Mouse (Mus musculus): Measurements from ENCODE around the gene Pde10a.

The Pde10a gene

DNA sequence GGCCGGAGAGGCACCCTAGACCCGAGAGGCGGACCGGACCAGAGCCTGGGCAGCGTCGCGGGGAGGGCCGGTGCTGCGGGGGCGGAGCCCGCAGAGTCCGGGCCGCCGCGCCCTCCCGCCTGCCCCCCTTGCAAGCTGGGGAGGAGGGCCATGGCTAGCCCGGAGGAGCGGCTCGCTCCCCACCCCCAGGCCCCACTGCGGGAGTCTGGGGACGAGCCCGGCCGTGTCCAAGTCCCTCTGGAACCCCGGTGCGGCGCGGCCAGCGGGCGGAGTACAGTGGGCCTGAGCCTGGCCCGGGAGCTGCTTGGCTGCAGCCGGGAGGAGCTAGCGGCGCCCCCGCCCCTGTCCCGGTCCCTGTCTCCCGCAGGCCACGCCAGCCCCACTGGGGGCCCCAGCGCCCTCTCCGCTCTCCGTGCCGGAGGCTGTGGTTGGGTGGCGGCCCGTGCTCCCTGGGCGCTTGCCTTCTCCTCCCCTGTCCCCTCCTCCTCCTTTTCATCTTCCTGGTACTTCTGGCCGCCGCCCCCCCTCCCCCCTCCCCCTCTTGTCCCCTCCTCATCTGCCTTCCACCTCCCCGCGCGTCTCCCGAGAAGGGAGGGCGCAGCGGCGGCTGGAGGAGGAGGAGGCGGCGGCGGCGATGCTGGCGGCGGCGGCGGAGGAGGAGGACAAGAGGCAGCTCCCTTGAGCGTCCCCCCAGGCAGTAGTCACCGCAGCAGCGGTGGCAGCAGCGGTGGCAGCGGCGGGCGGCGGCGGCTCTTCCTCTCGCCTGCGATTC is 276.1 kb downstream of the Pde10a start:
- DNase-seq (ENCODE audit: low read depth): no peak

DNA sequence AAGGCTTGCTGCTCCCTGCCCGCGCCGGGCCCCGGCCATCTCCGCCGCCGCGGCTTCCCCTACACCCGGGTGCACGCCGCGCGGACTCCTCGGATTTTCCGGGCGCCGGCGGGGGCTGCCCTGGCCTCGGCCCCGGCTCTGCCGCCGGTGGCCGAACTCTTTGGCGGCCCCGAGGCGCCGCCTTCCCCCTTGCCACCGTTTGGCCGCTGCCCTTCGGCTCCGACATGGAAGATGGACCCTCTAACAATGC is 276.6 kb downstream of the Pde10a start:
- no peak for DNase-seq (ENCODE audit: low read depth)

DNA sequence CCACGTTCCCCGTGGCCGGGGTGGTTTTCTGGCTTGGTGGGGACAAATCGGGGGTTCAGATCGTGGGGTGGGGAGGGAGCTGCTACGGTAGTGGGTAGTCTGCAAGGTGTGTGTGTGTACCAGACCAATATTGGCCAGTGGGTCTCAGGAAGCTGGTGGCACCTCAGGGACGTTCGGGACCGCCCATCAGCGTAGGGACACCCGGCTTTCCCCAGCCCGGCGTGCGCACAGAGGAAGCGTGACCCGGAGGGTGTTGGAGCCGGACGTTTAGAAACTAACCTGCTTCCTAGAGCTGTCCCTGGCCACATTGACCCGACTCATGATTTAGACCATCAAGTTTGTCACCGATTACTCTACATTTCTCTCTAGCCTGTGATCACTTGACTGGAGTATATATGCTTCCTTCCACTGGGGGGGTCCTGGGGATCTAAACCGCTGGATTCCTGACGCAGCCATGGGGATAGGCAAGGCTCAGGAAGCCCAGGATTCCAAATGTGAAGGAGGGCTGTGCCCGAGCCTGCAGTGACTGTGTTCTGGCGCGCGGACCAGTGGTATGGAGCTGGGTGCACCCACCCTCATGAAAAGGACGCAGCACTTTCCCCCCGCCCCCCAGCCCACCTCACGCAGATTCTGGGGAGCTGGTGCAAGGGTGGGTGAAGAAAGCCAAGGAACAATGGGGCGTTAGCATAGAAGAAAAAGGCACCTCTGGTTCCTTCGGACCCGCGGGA is 277.2 kb downstream of the Pde10a start:
- DNase-seq (ENCODE audit: low read depth): no peak

DNA sequence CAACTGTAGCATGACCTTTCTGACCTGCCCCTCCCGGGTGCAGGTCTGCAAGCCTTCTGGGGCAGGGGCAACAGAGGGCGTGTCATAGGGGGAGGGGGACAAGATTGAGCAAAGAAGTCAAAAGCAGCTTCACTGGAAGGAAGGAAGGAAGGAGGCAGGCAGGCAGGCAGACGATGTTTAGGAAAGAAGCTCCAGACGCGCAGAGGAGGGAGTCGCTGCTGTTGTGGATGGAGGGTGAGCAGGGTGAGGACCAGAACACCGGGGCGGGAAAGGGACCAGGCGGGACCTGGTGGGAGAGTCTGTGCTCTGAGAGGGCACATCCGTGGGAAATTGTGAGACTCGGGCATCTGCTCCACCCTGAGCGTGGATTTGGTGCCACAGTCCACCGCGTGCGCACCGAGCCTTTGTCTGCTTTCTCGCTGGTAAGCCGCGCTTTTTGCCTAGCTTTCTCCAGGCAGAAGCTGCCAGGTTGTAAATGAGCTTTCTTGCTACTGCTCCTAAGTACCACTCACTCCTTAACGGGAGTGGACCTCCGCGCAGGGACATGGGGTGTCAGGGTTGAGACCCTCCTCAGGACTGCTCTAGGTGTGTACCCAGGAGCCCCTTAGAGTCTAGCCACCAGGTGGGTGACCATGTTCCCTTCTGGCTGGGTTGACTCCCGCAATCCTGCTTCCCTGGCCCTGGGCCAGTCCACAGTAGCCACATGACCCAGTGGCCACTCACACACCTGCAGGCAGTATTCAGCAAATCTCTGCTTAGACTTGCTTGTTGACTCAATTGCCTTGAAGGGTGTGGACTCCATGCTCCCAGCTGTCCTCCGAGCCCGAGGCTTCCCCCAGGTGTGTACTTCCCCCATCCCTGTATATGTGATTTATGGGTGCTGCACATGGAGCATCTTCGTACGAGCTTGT is 278.0 kb downstream of the Pde10a start:
- no peak for DNase-seq (ENCODE audit: low read depth)

DNA sequence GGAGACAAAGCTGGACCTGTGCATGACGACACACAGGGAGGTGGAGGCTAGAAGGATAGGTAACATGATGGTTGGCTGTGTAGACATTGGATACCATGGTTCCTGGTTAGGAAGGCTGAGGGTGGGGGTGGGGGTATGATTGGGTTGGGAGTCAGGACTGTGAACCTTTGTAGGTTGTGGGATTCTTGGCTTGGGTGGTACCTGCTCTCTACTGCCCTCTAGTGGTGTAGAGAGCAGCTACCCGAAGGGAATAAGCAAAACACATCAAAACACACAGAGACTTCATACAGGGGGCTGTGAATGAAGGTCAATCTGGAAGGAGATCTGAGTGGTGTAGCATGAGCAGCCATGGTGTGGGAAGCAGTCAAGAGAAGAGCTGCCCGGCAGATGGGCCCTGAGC is 282.2 kb downstream of the Pde10a start:
- DNase-seq (ENCODE audit: low read depth): peak; percentile 36

DNA sequence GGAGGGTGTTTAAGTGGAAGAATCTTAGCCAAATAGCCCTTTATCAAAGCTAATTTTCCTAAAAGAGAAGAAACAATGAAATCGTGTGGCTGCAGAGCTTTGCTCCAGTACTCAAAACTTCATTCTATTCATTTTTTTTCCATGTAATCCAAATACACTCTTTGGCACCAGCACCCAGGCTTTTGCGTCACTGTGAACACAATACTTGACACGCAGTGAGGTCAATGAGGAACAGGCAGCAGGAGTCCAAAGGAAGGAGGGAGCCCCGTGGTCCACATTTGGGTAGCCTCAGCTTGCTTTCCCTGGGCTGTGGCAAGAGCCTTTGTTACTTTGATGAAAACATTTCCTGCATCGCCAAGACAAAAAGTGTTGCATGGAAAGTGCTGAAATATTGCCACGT is 284.6 kb downstream of the Pde10a start:
- no peak for DNase-seq (ENCODE audit: low read depth)

DNA sequence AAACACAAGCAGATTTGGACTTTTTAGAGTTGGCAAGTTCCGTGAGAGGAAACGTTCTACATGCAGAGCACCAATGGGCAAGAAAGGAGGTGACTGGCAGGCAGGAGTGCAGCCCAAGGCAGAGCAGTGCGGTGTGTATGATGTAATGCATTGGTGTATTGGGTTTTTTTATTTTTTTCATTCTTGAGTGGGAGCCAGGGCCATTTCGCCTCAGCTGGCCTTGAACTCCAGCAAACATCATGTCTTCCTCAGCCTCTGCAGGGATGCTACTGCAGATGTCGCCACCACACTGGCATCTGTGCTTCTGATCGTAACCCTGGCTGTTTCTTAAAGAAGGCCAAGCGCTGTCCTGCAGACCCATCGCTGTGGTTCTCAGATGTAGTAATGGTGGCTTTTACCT is 285.0 kb downstream of the Pde10a start:
- no peak for DNase-seq (ENCODE audit: low read depth)

DNA sequence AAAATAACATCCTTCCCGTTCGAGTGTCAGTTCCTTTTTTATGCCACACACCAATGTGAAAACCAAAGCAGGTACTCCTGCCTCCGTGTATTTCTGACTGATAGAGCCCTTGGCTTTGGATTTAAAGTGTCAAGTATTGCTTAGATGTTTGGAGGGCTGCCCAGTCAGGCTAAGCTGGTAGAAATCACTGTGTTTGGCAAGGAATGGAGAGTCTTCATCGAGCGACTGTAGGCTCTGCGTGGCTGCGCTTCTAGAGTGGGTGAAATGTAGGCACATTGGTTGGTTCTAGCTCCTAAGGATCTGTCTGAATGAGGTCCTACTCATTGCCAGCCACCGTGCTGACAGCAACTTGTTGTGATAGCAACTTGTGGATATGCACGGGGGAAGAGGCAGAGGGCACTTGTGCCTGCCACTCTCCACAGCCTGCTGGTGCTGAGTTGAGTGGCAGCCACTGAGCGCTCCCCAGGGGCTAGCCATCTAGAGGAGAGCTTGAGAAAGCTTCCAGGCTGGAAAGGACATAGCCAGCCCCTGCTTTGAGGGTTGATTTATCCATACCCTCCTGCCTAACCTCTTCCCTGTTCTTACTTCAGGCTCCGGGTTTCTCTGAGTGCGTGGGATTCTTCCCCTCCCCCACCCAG is 287.2 kb downstream of the Pde10a start:
- no peak for DNase-seq (ENCODE audit: low read depth)

DNA sequence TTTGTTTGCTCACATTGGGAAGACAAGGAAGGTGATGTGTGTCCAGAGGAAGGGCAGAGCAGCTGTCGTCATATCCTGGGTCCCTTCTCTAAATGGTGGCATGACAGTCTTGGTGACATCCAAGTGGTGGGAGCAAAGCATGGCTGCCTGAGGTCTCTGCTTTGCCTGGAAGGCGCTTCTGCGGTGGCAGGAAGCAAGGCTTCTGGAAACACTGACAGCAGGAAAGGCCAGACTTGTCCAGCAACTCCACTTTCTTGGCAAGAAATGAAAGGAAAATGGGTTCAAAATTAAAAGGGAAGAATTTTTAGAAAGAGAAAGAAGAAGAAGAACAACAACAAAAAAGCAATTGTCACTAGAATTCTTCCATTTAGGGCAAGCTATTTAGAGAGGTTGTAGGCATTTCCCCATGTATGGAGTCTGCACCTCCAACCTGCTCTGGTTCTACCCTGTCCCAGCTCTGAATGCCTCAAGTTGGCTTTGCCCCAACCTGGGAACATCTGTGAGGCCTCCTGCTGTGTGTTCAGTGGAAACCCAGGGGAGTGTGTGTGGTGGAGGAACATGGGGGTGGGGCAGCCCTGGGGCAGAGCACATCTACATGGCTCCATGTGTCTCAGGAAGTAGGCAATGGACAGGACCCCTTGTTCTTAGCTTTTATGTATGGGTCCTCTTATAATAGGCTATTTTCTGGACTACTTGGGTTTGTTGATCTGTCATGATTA is 288.8 kb downstream of the Pde10a start:
- no peak for DNase-seq (ENCODE audit: low read depth)

DNA sequence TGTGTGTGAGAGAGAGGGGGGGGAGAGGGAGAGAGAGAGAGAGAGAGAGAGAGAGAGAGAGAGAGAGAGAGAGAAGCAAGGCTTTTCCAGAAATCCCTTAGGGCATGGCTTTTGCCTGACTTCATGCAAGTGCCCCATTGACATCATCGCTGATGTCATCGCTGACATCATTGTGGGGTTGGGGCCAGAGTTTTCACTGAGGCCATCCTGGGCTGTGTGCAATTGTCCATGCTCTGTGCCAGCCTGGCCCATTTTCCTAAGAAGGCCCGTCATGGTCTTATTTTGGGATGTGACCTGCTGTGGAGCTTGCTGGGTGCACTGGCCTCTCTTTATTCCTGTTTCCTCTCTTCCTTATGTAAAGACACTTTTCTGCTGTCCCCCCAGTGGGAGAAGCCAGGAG is 290.2 kb downstream of the Pde10a start:
- DNase-seq (ENCODE audit: low read depth): no peak

DNA sequence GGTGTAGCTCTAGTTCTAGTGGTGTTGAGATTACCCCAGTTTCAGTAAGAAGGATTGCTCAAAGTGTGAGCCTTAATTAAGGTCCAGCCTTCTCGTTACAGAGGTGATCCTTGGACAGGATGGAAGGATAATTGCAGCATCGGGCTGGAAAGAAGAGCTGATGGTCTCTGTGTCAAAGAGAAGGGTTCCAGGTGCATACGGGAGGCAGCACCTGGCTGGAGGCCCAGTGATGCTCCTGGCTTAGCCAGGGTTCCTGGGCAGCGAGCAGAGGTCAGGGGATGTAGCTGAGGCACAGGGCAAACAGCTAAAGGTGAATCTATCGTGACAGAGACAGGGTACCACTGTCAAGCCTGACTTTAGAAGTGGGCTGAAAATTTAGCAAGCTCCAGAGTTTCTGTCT is 290.7 kb downstream of the Pde10a start:
- no peak for DNase-seq (ENCODE audit: low read depth)

DNA sequence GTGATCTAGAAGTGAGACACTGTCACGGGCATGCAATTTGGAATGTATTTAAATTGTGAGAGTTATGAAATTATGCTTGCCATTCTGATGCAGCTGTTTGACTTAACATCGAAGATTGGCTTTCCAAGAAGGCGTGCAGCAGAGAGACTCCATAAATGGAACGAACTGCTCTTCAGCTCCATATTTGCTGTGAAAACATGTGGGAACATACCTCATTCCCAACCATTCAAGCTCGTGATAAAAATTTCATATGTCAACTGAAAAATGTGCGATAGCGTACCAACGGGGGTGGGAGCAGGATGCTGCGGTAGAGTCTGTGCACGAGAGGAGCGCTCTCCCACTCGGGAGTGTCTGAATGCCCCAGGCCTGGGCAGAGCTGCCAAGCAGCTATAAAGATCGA is 293.5 kb downstream of the Pde10a start:
- DNase-seq (ENCODE audit: low read depth): no peak

DNA sequence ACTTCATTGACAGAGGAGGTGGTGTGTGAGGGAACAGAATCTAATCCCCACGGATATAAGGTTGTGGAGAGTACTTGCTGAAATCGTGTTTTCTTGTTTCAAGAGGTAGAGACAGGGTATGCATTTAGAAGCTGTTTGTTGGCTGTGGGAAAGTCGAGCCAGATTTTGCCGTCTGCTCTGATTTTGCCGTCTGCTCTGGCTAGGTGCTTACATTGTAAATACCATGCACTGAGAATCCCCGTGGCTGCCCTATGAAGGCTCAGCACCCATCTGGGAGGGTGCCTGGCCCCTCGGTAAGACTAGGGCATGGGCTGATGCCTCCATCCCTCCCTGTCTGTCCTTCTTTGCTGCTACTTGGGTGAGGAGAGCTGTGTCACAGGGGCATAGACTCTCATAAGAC is 298.4 kb downstream of the Pde10a start:
- DNase-seq (ENCODE audit: low read depth): no peak

DNA sequence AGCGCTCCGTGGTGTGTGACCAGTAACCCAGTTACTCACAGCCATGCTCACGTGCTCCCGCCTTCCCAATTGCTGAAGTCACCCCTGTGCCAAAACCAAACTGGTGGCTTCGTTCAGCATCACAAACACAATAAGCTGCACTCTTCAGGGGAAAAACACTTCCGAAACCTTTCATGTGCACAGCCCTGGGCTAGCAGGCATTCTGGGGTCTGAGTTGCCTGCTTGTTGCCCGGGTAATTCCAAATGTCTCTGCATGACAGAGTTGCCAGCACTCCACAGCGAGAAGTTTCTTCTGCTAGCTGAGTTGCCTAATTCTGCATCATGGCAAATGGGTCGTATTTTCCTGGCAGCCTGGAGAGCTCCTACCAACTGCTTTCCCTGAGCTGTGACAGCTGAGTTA is 302.0 kb downstream of the Pde10a start:
- no peak for DNase-seq (ENCODE audit: low read depth)

DNA sequence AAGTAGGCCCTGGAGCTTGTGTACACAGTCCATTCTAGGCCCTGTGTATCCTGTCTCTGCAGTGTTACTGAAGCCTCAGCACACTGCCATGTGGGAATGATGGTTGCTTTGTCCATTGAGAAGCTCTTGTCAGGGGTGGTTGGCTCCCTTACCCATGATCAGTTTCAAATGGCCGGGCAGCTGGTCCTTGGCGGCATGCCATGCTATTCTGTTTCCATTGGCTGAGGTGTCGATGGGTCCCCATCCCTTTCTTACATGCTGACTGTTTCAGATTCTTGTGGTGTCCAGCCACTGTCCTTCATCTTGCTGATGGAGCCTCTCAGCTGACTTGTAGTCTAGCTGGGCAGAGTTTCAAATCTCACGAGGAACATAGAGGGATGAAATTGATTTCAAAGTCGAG is 305.8 kb downstream of the Pde10a start:
- no peak for DNase-seq (ENCODE audit: low read depth)

DNA sequence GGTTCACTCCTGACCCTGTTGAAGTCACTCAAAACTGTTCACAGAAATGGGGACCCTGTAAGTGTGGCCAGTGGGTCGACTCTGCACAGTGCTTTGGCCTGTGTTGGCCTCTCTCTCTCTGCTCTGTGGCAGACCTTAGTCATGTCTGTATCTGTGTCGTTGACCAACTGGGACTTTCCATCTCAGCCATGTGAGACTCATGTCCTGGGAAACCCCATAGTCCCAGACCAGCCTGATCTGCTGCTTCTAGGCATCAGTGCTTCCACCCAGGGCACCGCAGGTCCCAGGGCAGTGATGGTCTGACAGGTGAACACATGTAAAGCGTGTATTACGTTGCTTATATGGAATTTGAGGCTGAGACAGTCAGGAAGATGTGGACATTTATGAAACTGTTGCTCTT is 311.1 kb downstream of the Pde10a start:
- DNase-seq (ENCODE audit: low read depth): no peak

DNA sequence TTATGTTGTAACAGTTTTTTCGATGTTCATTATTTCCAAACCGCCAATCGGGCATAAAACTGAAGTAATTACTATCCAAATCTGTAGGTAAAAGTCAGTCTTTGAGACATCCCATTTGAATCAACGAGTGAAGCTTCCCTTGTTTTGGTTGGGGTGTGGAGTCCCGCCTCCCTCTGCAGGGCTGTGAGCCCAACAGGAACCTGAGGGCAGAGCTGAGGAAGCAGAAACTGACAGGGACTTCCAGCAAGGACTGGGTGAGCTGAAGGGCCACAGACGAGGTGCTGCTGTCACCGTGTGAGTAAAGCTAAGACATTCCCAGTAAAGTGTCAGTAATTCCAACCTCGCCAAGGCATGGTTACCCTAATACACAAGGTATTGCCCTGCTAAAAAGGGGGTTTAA is 313.1 kb downstream of the Pde10a start:
- DNase-seq (ENCODE audit: low read depth): no peak

DNA sequence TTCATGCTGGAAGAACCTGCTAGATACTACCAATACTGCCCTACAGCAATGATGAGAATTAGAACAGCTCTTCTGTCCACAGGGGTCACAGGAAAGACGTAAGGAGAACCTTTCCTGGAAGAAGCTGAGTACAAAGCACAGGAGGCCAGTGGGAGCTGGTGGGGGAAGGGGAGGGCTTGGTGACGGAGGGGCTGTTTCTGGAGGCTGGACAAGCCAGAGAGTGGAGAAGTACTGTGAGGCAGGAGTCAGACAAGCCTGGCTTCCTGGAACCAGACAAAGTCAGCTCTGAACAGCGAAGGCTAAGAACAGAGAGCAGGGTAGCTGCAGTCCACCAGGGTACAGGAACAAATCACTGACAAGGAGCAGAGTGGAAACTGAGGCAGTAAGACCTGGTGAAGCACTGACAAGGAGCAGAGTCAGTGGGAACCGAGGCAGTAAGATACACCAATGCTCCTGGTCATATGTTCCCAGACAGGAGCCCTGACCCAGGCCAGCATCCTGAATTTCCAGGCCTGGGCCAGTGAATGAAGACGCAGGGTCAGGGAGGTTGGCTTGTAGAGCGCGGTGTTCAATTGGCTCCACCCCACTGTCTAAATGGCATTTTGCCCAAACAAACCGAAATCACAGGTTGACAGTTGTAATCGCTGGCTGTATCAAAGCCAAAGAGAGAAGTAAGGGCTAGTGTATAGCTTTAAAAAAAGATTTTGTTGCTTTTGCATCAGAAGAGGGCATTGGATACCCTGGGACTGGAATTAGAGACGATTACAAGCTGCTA is 314.3 kb downstream of the Pde10a start:
- DNase-seq (ENCODE audit: low read depth): no peak

DNA sequence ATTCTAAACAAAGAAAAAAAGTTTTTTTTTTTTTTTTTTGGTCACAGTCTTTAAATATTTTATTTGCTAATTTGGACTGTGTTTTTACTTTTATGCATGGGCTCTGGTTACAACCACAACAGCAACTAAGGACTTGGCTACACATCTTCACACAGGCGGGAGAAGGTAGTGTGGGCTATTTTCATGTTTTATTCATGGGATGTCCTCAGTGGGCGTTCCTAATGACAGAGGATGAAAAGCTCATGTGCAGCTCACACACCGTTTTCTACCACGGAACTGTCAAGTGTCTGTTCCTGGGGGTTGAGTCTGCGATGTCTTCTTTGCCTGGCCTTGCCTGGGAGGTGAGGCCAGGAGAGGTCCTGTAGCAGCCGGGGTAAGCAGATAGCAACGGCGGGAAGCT is 315.9 kb downstream of the Pde10a start:
- DNase-seq (ENCODE audit: low read depth): no peak

DNA sequence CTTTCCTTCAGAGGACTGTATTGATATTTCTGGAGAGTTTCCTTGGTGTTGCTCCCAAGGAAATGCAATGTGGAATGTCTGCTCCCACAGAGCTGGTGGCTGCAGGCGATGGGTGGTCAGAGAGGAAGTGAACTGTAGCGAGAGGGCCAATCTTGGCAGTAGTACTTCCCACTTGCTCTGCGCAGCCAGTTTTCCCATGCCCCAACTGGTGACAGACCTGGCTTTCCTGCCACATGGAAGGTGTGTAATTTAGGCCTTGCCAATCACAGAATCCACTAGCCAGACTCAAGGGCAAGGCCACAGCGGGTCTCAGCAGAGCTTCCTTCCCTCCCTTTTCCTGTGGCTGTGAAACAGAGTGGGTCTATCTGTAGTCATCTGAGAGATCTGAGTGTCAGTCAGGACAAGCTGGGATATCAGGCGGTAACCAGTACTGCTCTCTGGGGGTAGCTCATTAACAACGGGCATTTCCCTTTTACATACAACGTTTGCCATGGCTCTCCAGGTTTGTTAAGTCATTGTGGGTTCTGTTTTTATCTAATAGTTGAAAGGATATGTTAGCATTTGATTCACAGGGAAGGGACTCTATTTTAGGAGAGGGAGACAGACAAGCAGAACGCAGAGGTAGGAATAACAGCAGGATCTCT is 316.8 kb downstream of the Pde10a start:
- no peak for DNase-seq (ENCODE audit: low read depth)

DNA sequence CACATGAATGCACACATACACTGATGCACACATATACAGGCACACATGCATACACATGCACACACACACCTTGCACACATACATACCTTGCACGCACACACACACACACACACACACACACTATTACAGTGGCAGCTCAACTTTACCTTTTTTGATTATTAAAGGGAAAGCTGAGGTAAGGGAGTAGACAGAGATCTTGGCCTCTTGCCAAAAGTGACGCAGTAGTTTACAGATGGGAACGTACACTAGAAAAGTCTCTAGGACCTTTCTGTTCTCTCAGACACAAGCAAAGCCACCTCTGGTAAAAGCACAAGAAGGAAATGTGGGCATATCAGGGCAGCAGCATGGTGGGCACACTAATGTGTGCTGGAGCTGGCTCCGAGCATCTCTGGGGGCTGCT is 317.5 kb downstream of the Pde10a start:
- peak; percentile 3 for DNase-seq (ENCODE audit: low read depth)
